Mouse (Mus musculus): ENCODE data around the gene Anxa10.

DNA sequence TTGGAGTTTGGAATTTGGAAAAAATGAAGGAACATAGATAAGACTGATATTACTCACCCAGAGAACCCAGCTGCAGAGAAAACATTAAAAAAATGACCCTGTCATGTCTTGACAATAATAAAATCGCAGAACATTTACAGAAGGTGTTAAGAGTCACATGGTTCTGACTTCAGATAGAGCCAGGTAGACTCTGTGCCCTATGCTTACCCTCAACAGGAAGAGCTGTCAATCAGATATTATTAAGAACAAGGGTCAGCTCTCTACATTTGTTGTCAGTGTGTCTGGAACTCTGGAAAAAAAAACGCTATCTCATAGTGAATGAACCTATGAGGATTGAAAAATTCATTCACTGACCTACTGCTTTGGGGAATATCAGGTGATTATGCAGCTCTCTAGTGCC, 25.7 kb downstream of the Anxa10 start:
- TF ChIP-seq POLR2AphosphoS2 (IDR thresholded peaks at IDR 0.05; ENCODE audit: insufficient read length, low read depth) (no peak), MAX (IDR thresholded peaks at IDR 0.05; ENCODE audit: low read depth) (no peak), POLR2A (IDR thresholded peaks at IDR 0.05; ENCODE audit: insufficient read length, low read depth) (no peak), USF1 (IDR thresholded peaks at IDR 0.05; ENCODE audit: low read depth) (no peak), CEBPB (IDR thresholded peaks at IDR 0.05; ENCODE audit: insufficient read depth, poor library complexity, severe bottlenecking) (no peak), SRF (IDR thresholded peaks at IDR 0.05; ENCODE audit: control insufficient read depth, insufficient read length, low read depth) (no peak), REST (IDR thresholded peaks at IDR 0.05; ENCODE audit: insufficient read depth, insufficient read length) (no peak), MYOG (IDR thresholded peaks at IDR 0.05; ENCODE audit: control insufficient read depth in 1 of 3, insufficient read depth in 1 of 3, insufficient read length in 2 of 3, low read depth in 2 of 3) (no peak), TCF12 (IDR thresholded peaks at IDR 0.05; ENCODE audit: insufficient read depth, poor library complexity, severe bottlenecking) (no peak), TCF3 (IDR thresholded peaks at IDR 0.05; ENCODE audit: insufficient read length, low read depth) (no peak), E2F4 (IDR thresholded peaks at IDR 0.05; ENCODE audit: insufficient read depth) (no peak), MYOD1 (IDR thresholded peaks at IDR 0.05; ENCODE audit: control insufficient read depth in 1 of 3, insufficient read length in 2 of 3, low read depth in 2 of 3) (no peak)

All from myocyte (in vitro differentiated cells).